Mouse (Mus musculus) E14TG2a.4 (cell line): Measurements from ENCODE around the gene Mgat4a.

Experiments used
- CTCF ChIP-seq: conservative IDR thresholded peaks from 2 replicates; pipeline ENCODE4 v1.5.1; 2014; ENCODE audit warnings: low read length
- NANOG ChIP-seq: IDR thresholded peaks from 2 replicates; pipeline ENCODE4 v1.6.1; 2014; ENCODE audit warnings: borderline replicate concordance, low read length, mixed read lengths

DNA sequence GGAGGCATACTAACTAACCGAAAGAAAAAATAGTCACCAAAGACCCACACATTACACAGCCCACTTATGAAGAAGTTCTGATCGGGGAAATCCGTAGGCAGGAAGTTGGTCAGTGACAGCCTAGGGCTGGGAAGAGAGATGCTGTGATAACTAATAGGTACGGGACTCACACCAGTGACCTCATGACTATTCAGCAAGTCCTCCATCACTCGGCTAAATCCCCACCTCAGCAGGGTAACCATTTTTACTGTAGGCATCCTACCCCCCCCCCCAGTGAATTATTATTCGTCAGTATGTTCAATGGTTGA is 8.3 kb downstream of the Mgat4a start:
- TF ChIP-seq CTCF (no peak), NANOG (no peak)
